Mouse (Mus musculus) midbrain, embryonic 16.5 days (tissue): ENCODE measurements at regions not wholly inside any gene's neighbourhood (a gene's known extent, or its start where the extent isn't known, plus 50 kb on each side); places are given as distances from the start of the nearest gene placed in this dataset.

ENCODE experiments used
- ATAC-seq: fragments of 200-750 bp; cut with Nextera tagmentation; 2 replicates; pipeline ENCODE4 v1.8.0; 2017; ENCODE audit warnings: moderate TSS enrichment
- H3K27ac ChIP-seq: fragments of 300-500 bp; sonication (generic); 2 replicates; pipeline ENCODE4 v1.5.1; 2014; ENCODE audit warnings: mild to moderate bottlenecking, low read length, mixed read lengths
- H3K27me3 ChIP-seq: fragments of 300-500 bp; sonication (generic); 2 replicates; pipeline ENCODE4 v1.6.1; 2014; ENCODE audit warnings: low read depth, low read length, mixed read lengths; ENCODE audit not compliant: control insufficient read depth, insufficient read depth
- H3K36me3 ChIP-seq: fragments of 300-500 bp; sonication (generic); 2 replicates; pipeline ENCODE4 v1.6.1; 2014; ENCODE audit warnings: mild to moderate bottlenecking, low read length, moderate library complexity, mixed read lengths; ENCODE audit not compliant: control insufficient read depth, insufficient read depth
- H3K4me1 ChIP-seq: fragments of 300-500 bp; sonication (generic); 2 replicates; pipeline ENCODE4 v1.6.1; 2014; ENCODE audit warnings: mild to moderate bottlenecking, low read length, mixed read lengths; ENCODE audit not compliant: control insufficient read depth, insufficient read depth
- H3K4me2 ChIP-seq: fragments of 300-500 bp; sonication (generic); 2 replicates; pipeline ENCODE4 v1.6.1; 2014; ENCODE audit warnings: mild to moderate bottlenecking, low read length, mixed read lengths
- H3K4me3 ChIP-seq: fragments of 300-500 bp; sonication (generic); 2 replicates; pipeline ENCODE4 v1.5.1; 2014; ENCODE audit warnings: low read depth, mild to moderate bottlenecking, low read length, moderate library complexity, mixed read lengths
- H3K9ac ChIP-seq: fragments of 300-500 bp; sonication (generic); 2 replicates; pipeline ENCODE4 v1.6.1; 2014; ENCODE audit warnings: low read depth, low read length, mixed read lengths
- H3K9me3 ChIP-seq: fragments of 300-500 bp; sonication (generic); replicated peaks from 2 replicates; pipeline ENCODE4 v1.6.1; 2014; ENCODE audit warnings: mild to moderate bottlenecking, low read length, mixed read lengths; ENCODE audit not compliant: control insufficient read depth, poor library complexity, severe bottlenecking
- WGBS: fragments of 180-500 bp; shearing (Covaris S2); extraction: QIAGEN DNeasy Blood & Tissue Kit; methylation state at CpG from one replicate; pipeline ENCODE4 v1.1.7; 2014; 5-methylcytosine and 5-hydroxymethylcytosine counted together

DNA sequence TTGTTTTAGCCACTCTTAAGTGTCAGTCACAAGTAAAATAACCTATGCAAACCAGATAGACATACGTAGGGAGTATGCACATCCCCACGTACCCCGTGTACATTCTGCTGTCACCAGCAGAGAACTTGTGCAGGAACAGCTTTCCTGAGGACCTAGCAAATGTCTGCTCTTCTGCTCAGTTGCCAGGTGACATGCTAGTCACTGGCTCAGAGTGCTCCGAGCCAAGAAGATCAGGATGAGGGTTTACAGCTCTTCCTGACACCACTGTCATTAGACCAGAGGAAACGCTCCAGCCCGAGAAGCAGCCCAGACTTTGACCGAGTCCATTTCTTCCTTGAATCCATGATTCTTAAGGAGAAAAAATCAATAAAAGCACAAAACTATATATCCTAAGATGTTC lies 115.5 kb upstream of the Lpp start:
- no peak overlapping the region for H3K27ac ChIP-seq
- no peak overlapping the region for H3K4me2 ChIP-seq
- no peaks in the 10 kb centered on the region for H3K4me1 ChIP-seq
- H3K4me3 ChIP-seq = no peak overlapping the region
- WGBS = 90% methylated on average over 7 of the region's 7 CpGs
- no peaks in the 10 kb centered on the region for H3K36me3 ChIP-seq
- no peak overlapping the region for H3K9ac ChIP-seq
- H3K27me3 ChIP-seq = no peaks in the 10 kb centered on the region
- no peak for ATAC-seq
- H3K9me3 ChIP-seq = no peaks in the 10 kb centered on the region

DNA sequence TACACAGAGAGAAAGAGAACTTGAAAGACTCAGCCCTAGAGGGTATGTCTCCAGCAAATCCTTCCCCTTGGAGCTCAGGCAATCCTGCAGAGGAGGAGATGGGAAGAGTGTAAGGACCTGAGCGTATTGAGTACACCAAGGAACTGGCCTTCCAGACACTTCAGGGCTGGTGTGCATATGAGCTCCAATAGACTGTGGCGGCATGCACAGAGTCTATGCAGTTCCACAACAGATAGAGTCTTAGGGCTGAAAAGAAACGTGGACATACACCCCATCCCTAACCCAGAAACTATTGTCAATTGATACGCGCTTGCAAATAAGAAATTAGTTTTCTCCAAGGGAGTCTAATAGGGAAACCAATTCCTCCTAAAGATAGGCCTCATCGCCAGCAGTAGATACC lies 130.6 kb upstream of the Lpp start:
- H3K36me3 ChIP-seq = no peaks in the 10 kb centered on the region
- H3K4me3 ChIP-seq = no peak overlapping the region
- H3K9me3 ChIP-seq = no peaks in the 10 kb centered on the region
- no peak overlapping the region for H3K4me2 ChIP-seq
- no peak for ATAC-seq
- H3K9ac ChIP-seq = no peak overlapping the region
- no peaks in the 10 kb centered on the region for H3K4me1 ChIP-seq
- WGBS = 92% methylated on average over 6 of the region's 6 CpGs
- H3K27ac ChIP-seq = no peak overlapping the region
- H3K27me3 ChIP-seq = no peaks in the 10 kb centered on the region

DNA sequence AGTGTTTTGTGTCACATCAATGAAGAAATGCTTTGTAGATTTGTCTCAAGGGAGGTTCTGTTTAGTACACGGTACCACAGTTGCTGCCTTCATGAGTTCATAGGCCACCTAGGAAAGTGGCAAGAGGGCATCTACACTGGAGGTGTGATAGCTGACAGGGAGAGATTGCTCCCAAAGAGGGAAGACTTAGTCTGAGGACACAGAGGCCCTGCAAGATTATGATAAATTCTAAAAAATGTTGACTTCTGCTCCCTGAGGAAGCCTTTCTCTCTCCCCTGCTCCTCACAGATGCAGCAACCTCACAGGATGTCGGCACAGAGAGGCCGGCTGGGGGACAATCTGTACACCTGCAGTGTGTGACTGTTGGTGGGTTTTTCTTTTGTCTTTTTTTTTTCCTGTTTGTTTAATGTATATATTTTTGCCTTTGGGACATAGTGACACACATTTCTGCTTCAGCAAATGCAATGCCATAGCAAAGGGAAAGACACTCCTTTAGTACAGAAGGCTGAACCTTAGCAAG lies 133.5 kb upstream of the Lpp start:
- WGBS = 83% methylated on average over 3 of the region's 3 CpGs

DNA sequence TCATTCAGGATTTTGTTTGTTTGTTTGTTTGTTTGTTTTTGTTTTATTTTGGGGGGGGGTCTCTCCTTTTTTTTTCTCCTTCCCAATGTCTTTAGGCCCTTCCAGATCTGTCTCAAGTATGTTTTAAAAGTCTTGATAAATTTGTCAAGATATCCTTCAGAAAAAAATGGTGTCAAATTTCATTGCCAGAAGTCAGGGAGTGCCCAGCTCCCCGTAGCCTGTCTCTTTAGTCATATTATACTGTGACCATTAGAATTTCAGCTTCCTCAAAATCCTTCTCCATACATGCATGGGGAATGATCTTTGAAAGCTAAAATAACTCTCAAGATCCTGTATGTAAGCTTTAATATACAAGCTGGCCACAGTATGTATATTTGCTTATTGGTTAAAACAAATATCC lies 134.3 kb upstream of the Lpp start:
- H3K4me2 ChIP-seq = no peak overlapping the region
- H3K9me3 ChIP-seq = no peaks in the 10 kb centered on the region
- no peaks in the 10 kb centered on the region for H3K36me3 ChIP-seq
- H3K9ac ChIP-seq = no peak overlapping the region
- no peak overlapping the region for H3K4me3 ChIP-seq
- H3K4me1 ChIP-seq = no peaks in the 10 kb centered on the region
- ATAC-seq = no peak
- H3K27ac ChIP-seq = no peak overlapping the region
- no peaks in the 10 kb centered on the region for H3K27me3 ChIP-seq
- WGBS = 53% methylated on average over 1 of the region's 1 CpGs

More for the DNA sequence above, 133.5 kb upstream of the Lpp start:
- no peaks in the 10 kb centered on the region for H3K36me3 ChIP-seq
- H3K4me2 ChIP-seq = no peak overlapping the region
- no peak overlapping the region for H3K27ac ChIP-seq
- H3K4me3 ChIP-seq = no peak overlapping the region
- H3K4me1 ChIP-seq = no peaks in the 10 kb centered on the region
- no peak for ATAC-seq
- H3K9ac ChIP-seq = no peak overlapping the region
- H3K9me3 ChIP-seq = no peaks in the 10 kb centered on the region
- H3K27me3 ChIP-seq = no peaks in the 10 kb centered on the region

DNA sequence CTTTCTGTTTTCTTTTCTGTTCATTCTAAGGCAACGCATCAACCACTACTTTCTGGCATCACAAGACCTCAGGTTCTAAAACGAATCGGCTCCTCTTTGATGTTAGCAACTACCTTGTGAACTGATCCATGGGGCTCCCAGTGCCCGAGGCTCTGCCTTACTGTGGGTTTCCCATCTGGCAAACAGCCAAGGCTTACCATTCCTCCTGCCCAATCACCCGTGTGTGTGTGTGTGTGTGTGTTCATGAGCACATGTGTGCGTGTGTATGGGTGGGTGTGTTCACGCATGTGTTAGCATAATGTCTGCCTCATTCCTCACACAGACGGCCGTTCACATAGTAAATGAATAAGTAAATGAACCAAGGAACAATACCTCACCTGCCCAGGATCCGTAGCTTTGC lies 138.3 kb upstream of the Lpp start:
- H3K4me3 ChIP-seq = no peak overlapping the region
- no peak for ATAC-seq
- H3K27ac ChIP-seq = no peak overlapping the region
- WGBS = 69% methylated on average over 10 of the region's 10 CpGs
- no peaks in the 10 kb centered on the region for H3K27me3 ChIP-seq
- H3K4me1 ChIP-seq = no peaks in the 10 kb centered on the region
- H3K4me2 ChIP-seq = no peak overlapping the region
- no peak overlapping the region for H3K9ac ChIP-seq
- no peaks in the 10 kb centered on the region for H3K9me3 ChIP-seq
- H3K36me3 ChIP-seq = no peaks in the 10 kb centered on the region

DNA sequence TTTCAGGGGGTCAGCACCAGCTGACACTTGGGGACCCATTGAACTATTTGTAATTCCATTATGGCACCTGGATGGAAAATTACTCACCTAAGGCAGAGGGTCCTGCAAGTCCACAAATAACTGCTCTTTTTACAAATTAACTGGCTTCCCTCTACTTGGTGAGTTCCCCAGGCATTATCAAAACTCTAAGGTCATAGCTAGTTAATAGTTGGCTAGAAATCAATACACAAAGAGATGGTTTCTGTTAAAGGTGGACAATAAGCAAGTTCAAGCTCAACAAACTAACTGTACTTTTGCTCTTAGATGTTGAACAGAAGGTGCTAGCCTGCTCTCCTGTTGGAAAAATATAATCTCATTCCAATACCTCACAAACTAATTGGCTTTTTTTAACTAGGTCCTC lies 138.7 kb upstream of the Lpp start:
- Histone ChIP-seq H3K27me3 (no peaks in the 10 kb centered on the region), H3K27ac (no peak overlapping the region), H3K4me1 (no peaks in the 10 kb centered on the region), H3K9me3 (no peaks in the 10 kb centered on the region), H3K4me3 (no peak overlapping the region), H3K9ac (no peak overlapping the region), H3K36me3 (no peaks in the 10 kb centered on the region), H3K4me2 (no peak overlapping the region)
- no peak for ATAC-seq

DNA sequence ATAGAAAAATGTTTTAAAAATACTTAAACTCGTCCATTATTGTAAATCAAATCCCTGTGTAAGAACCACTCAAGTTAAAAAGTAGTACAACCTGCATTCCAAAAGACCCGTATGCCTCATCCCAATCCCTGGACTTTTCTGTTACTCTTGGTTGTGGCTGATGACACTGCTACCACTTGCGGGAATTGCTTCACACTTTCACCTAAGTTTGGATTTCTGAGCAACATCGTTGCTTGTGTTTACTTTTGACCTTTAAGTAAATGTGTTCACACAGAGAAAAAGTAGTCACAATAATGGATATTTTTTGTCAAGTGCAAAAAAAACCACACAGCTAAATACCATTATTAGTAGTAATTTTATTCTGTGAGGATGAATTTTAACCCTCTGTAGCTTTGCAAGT lies 139.2 kb upstream of the Lpp start:
- ATAC-seq = no peak
- Histone ChIP-seq H3K9me3 (no peaks in the 10 kb centered on the region), H3K4me3 (no peak overlapping the region), H3K36me3 (no peaks in the 10 kb centered on the region), H3K27ac (no peak overlapping the region), H3K9ac (no peak overlapping the region), H3K27me3 (no peaks in the 10 kb centered on the region), H3K4me2 (no peak overlapping the region), H3K4me1 (no peaks in the 10 kb centered on the region)
- 83% methylated on average over 4 of the region's 4 CpGs for WGBS

DNA sequence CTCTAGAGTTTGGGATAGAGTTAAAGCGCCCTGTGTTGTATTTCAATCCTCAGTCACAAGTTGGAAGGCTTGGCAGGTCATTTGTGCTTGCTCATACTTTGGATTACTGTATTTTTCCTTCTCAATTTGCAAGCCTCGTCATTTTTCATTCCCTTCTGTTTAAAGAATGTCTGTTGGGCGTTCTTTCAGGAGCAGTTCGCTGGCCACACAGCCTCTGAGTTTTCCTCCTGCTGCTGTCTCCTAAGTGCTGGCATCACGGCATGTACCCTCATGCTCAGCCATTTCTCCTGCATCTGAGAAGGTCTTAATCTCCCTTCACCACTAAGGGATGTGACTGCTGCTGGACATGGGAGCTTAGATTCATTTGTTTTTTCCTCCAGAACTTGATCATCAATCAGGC lies 146.0 kb upstream of the Lpp start:
- no peak for ATAC-seq
- H3K9ac ChIP-seq = no peak overlapping the region
- H3K4me2 ChIP-seq = no peak overlapping the region
- H3K9me3 ChIP-seq = no peaks in the 10 kb centered on the region
- no peak overlapping the region for H3K4me3 ChIP-seq
- no peaks in the 10 kb centered on the region for H3K27me3 ChIP-seq
- H3K27ac ChIP-seq = no peak overlapping the region
- no peaks in the 10 kb centered on the region for H3K4me1 ChIP-seq
- H3K36me3 ChIP-seq = no peaks in the 10 kb centered on the region
- WGBS = 84% methylated on average over 5 of the region's 5 CpGs

DNA sequence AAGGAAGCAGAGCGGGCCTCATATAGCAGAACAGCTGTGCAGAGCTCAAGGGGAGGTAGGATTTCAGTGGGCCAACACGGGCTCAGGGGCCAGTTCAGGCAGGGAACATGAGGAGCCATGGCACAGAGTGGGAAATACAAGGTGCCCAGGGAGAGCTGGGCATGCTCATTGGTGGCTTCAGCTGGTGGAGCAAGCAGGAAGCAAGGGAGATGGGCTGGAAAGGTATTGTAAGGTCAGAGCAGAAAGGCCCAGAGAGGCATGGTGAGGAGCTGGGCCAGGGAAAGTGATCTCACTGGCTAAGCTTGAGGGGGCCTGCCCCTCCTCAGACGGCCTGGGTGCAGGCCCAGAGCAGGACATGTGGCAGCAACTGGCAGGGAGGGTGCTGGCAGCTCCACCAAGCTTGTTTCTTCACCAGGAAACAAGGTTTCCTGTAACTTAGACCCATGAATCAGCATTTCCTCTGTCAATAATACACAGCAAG lies 155.2 kb upstream of the Lpp start:
- no peak for ATAC-seq
- no peaks in the 10 kb centered on the region for H3K4me1 ChIP-seq
- no peaks in the 10 kb centered on the region for H3K36me3 ChIP-seq
- no peaks in the 10 kb centered on the region for H3K27me3 ChIP-seq
- WGBS = 68% methylated on average over 3 of the region's 3 CpGs
- no peak overlapping the region for H3K9ac ChIP-seq
- no peak overlapping the region for H3K4me3 ChIP-seq
- H3K9me3 ChIP-seq = no peaks in the 10 kb centered on the region
- H3K4me2 ChIP-seq = no peak overlapping the region
- no peak overlapping the region for H3K27ac ChIP-seq

DNA sequence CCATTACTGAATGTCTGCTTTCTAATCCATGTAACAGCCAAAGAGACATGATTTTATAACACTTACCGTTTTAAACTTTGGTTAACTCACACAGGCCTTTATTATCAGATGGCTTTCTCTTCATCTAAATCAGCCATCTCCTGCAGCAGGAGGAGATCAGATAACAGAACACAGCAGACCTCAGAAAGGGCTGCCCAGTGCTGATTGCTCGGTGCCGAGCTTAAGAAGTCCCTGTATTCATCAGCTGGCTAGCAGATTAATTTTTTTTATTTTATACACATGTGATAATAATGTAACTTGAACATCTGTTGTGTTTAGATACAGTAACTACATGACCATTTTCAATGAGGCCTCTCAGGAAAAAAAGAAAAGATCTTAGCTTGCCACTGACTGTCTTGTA lies 155.9 kb upstream of the Lpp start:
- Histone ChIP-seq H3K4me1 (no peaks in the 10 kb centered on the region), H3K4me2 (no peak overlapping the region), H3K27me3 (no peaks in the 10 kb centered on the region), H3K36me3 (no peaks in the 10 kb centered on the region), H3K4me3 (no peak overlapping the region), H3K9ac (no peak overlapping the region), H3K9me3 (no peaks in the 10 kb centered on the region), H3K27ac (no peak overlapping the region)
- WGBS = 85% methylated on average over 3 of the region's 3 CpGs
- ATAC-seq = no peak
